Comparison of ENCODE assay signal across 12 mouse cellular contexts in the genomic region with DNA sequence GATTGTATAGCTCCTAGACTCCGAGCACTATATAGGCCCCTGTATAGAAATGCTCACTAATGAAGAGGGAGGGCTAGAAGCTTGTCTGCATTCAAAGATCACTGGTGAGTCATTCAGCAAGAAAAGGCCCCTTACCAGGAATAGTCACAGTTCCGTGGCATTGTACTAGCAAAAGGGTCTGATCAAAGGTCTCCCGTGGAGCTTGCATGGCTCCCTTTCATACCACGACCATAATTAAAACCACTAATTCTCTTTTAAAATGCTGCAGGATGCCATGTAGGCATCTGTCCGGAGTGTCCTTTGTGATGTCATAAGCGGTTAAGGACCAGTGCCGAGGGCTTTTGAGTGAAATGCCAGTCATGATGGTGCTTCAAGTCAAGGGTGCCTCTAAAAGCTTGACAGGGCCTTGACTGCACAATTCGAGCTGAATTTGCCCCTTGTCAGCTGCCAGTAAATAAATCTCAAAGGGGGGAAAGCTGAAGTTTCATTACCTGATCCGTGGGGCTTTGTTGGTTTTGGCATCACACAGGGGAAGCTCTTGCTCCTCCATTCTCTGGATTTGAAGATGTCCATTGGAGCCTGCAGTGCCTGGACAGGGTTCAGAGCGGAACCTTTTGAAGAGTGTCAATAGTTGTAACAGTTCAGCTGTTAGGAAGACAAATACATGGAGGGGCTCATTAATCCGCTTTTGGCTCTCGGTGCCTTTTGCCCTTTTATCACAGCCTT.
DNase-seq lines count a peak whose midpoint lies in the region; ATAC-seq lines count a peak whose summit lies in the region.
"Had no signal": no experiment of that assay in that cellular context is flagged by ENCODE, and none has a peak within 500 bp of the region (broad histone marks: within the 10 kb centered on the region; RNA-seq: fewer than 3 reads in every experiment).

No protein-coding gene starts in this region.

- no peaks in the 10 kb centered on the region for H3K4me1 ChIP-seq in embryonic facial prominence, embryonic 12.5 days
- peaks cover 3% of the 10 kb centered on the region; the same call in 1 of the 2 replicates for H3K4me1 ChIP-seq in neural tube, embryonic 14.5 days (ENCODE audit: control insufficient read depth, insufficient read depth, low read length)
- no peaks in the 10 kb centered on the region for H3K4me1 ChIP-seq in heart, embryonic 11.5 days (ENCODE audit: control insufficient read depth, insufficient read depth, low read length)
- H3K4me1 ChIP-seq: liver, embryonic 12.5 days; stomach, embryonic 15.5 days had no signal

- DNase-seq in forelimb bud, embryonic 11.5 days (ENCODE audit: low read depth, low spot score): peak; percentile 6
- peak; percentile 51 for DNase-seq in lung, postnatal 25 days (ENCODE audit: low spot score)
- no peak for DNase-seq in frontal cortex, postnatal 14 days (ENCODE audit: low spot score in 2 of 2)
- no peak for DNase-seq in heart, adult 18-20 months
- DNase-seq: cerebellum, postnatal 36 days; kidney, postnatal 14 days; right cerebral cortex, postnatal 25 days had no signal

- H3K9ac ChIP-seq in embryonic facial prominence, embryonic 12.5 days: no peak overlapping the region
- no peak overlapping the region for H3K9ac ChIP-seq in neural tube, embryonic 14.5 days (replicated peaks; ENCODE audit: low read depth, low read length)
- no peak overlapping the region for H3K9ac ChIP-seq in heart, embryonic 11.5 days (ENCODE audit: low read depth, low read length)
- H3K9ac ChIP-seq: liver, embryonic 12.5 days; stomach, embryonic 15.5 days had no signal

- no peak overlapping the region for H3K4me2 ChIP-seq in embryonic facial prominence, embryonic 12.5 days (replicated peaks)
- H3K4me2 ChIP-seq in neural tube, embryonic 14.5 days (ENCODE audit: low read depth, low read length): no peak overlapping the region
- no peak overlapping the region for H3K4me2 ChIP-seq in heart, embryonic 11.5 days
- H3K4me2 ChIP-seq: liver, embryonic 12.5 days; stomach, embryonic 15.5 days had no signal

- H3K36me3 ChIP-seq in embryonic facial prominence, embryonic 12.5 days: peaks cover 5% of the 10 kb centered on the region
- H3K36me3 ChIP-seq in neural tube, embryonic 14.5 days (ENCODE audit: control insufficient read depth, insufficient read depth, low read length): no peaks in the 10 kb centered on the region
- no peaks in the 10 kb centered on the region for H3K36me3 ChIP-seq in heart, embryonic 11.5 days (ENCODE audit: control insufficient read depth, insufficient read depth, low read length)

- 55% methylated on average over 12 of the region's 12 CpGs for WGBS in embryonic facial prominence, embryonic 12.5 days
- 12% methylated on average over 12 of the region's 12 CpGs for WGBS in neural tube, embryonic 14.5 days
- 72% methylated on average over 12 of the region's 12 CpGs for whole genome bisulfite sequencing in heart, embryonic 11.5 days (ENCODE audit: insufficient replicate concordance)

- H3K27me3 ChIP-seq in embryonic facial prominence, embryonic 12.5 days: no peaks in the 10 kb centered on the region
- peaks cover 16% of the 10 kb centered on the region for H3K27me3 ChIP-seq in neural tube, embryonic 14.5 days (ENCODE audit: control insufficient read depth, insufficient read depth, low read length)
- no peaks in the 10 kb centered on the region for H3K27me3 ChIP-seq in heart, embryonic 11.5 days (ENCODE audit: control insufficient read depth, insufficient read depth, low read length)
- H3K27me3 ChIP-seq: liver, embryonic 12.5 days; stomach, embryonic 15.5 days had no signal

- H3K4me3 ChIP-seq in embryonic facial prominence, embryonic 12.5 days: no peak overlapping the region
- no peak overlapping the region for H3K4me3 ChIP-seq in neural tube, embryonic 14.5 days (ENCODE audit: low read depth, low read length)
- no peak overlapping the region for H3K4me3 ChIP-seq in heart, embryonic 11.5 days (ENCODE audit: low read depth, low read length)
- H3K4me3 ChIP-seq: liver, embryonic 12.5 days; stomach, embryonic 15.5 days had no signal

- ATAC-seq in embryonic facial prominence, embryonic 12.5 days (ENCODE audit: insufficient number of reproducible peaks, insufficient read depth, low FRiP score, low TSS enrichment): 0 out of 2 replicates have a peak, but pooled peaks have one; percentile 41
- peak; percentile 60; the same call in 1 of the 2 replicates for ATAC-seq in neural tube, embryonic 14.5 days (ENCODE audit: low read depth)
- no peak for ATAC-seq in heart, embryonic 11.5 days (replicated peaks; ENCODE audit: insufficient number of reproducible peaks, low FRiP score, low TSS enrichment)
- ATAC-seq: liver, embryonic 12.5 days had no signal

- H3K27ac ChIP-seq in embryonic facial prominence, embryonic 12.5 days: no peak overlapping the region
- no peak overlapping the region for H3K27ac ChIP-seq in neural tube, embryonic 14.5 days (ENCODE audit: low read depth, low read length)
- no peak overlapping the region for H3K27ac ChIP-seq in heart, embryonic 11.5 days (ENCODE audit: low read depth, low read length)
- H3K27ac ChIP-seq: liver, embryonic 12.5 days; stomach, embryonic 15.5 days had no signal

- no peaks in the 10 kb centered on the region for H3K9me3 ChIP-seq in embryonic facial prominence, embryonic 12.5 days
- no peaks in the 10 kb centered on the region for H3K9me3 ChIP-seq in neural tube, embryonic 14.5 days (ENCODE audit: control insufficient read depth, low read length)
- no peaks in the 10 kb centered on the region for H3K9me3 ChIP-seq in heart, embryonic 11.5 days (replicated peaks; ENCODE audit: control insufficient read depth, low read length)
- H3K9me3 ChIP-seq: liver, embryonic 12.5 days; stomach, embryonic 15.5 days had no signal

Comparison
In these comparisons a context has a peak if more than half of its experiments do, and no peak if none do; other contexts are left out.
1. DNase-seq: peak in forelimb bud, embryonic 11.5 days (single experiment) and lung, postnatal 25 days (single experiment); none in frontal cortex, postnatal 14 days (0 of 2) and heart, adult 18-20 months (0 of 2).